In the genomic region with DNA sequence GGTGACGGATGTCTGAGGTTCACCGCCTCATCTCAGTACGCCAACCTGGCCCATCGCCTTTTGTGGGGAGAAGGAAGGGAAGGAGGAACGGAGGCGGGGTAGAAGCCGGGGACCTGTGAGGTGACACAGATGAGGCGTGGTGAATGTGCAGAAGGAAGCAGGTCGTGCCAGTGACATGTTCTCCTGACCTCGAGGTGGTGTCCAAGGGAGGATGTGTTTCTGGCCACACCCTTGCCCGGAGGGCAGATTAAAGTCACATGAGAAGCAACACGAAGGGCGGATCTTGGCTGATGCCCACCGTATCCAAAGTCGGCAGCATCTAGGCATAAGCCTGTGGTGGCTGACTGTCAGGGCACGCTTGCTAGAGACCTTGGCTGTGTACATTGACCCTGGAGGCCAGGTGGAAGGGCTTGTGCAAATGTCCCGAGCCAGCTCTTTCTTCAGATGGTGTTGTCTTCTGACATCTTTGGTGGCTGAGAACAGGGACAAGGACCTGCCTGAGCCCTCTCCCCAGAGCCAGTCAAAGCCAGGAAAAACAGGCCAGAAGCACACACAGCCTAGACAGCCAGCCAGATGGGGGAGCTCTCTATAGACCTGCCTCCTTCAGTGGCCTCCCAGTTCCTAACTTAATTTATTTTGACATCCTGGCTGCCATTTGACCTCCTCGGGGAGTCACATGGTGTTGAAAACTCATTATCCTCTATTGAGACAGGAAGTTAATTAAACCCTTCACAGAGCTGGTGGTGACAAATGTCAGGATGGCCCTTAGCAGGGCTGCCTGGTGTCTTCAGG, we compare ENCODE assay signal across 12 mouse cellular contexts. TPM values are rescaled to one million over a fixed set of nuclear protein-coding genes. Genes with fewer than 3 reads are reported as not detected.
DNase-seq lines count a peak whose midpoint lies in the region; ATAC-seq lines count a peak whose summit lies in the region.
"Had no signal": no experiment of that assay in that cellular context is flagged by ENCODE, and none has a peak within 500 bp of the region (broad histone marks: within the 10 kb centered on the region; RNA-seq: fewer than 3 reads in every experiment).

No protein-coding gene starts in this region.

- ATAC-seq in midbrain, embryonic 14.5 days (ENCODE audit: low FRiP score, low TSS enrichment), result no peak
- no peak for ATAC-seq in midbrain, embryonic 16.5 days
- peak; percentile 23 for ATAC-seq in erythroblast, adult 5-6 weeks (replicated peaks; ENCODE audit: low FRiP score, poor library complexity, severe bottlenecking)
- ATAC-seq in forebrain, embryonic 11.5 days (replicated peaks; ENCODE audit: low FRiP score), result no peak

- no peaks in the 10 kb centered on the region for H3K36me3 ChIP-seq in midbrain, embryonic 14.5 days (ENCODE audit: control insufficient read depth, insufficient read depth, low read length)
- no peaks in the 10 kb centered on the region for H3K36me3 ChIP-seq in midbrain, embryonic 16.5 days (ENCODE audit: control insufficient read depth, insufficient read depth, low read length)
- H3K36me3 ChIP-seq in forebrain, embryonic 11.5 days (ENCODE audit: control insufficient read depth, insufficient read depth, low read length), result no peaks in the 10 kb centered on the region
- H3K36me3 ChIP-seq: G1E; heart, embryonic 15.5 days; stomach, embryonic 15.5 days had no signal

- no peaks in the 10 kb centered on the region for H3K9me3 ChIP-seq in midbrain, embryonic 14.5 days (ENCODE audit: control insufficient read depth, low read length)
- no peaks in the 10 kb centered on the region for H3K9me3 ChIP-seq in midbrain, embryonic 16.5 days (replicated peaks; ENCODE audit: control insufficient read depth, low read length, poor library complexity, severe bottlenecking)
- no peaks in the 10 kb centered on the region for H3K9me3 ChIP-seq in forebrain, embryonic 11.5 days (ENCODE audit: control insufficient read depth, low read length)
- H3K9me3 ChIP-seq: G1E; heart, embryonic 15.5 days; stomach, embryonic 15.5 days had no signal

- WGBS in midbrain, embryonic 14.5 days, result 83% methylated on average over 18 of the region's 18 CpGs
- WGBS in midbrain, embryonic 16.5 days, result 80% methylated on average over 18 of the region's 18 CpGs
- 82% methylated on average over 18 of the region's 18 CpGs for WGBS in forebrain, embryonic 11.5 days

- peaks cover 3% of the 10 kb centered on the region; the same call in 1 of the 2 replicates for H3K4me1 ChIP-seq in midbrain, embryonic 14.5 days (ENCODE audit: control insufficient read depth, insufficient read depth, low read length)
- H3K4me1 ChIP-seq in midbrain, embryonic 16.5 days (ENCODE audit: control insufficient read depth, insufficient read depth, low read length), result 0 out of 2 replicates have a peak, but pooled peaks cover under 1% of the 10 kb centered on the region
- H3K4me1 ChIP-seq in forebrain, embryonic 11.5 days (replicated peaks; ENCODE audit: control insufficient read depth, insufficient read depth, low read length), result peaks cover 7% of the 10 kb centered on the region

- intact Hi-C loops in heart, postnatal 14 days (cut with DNase I), result no loop called here

- H3K27ac ChIP-seq in midbrain, embryonic 14.5 days (replicated peaks; ENCODE audit: low read depth, low read length), result no peak overlapping the region
- no peak overlapping the region for H3K27ac ChIP-seq in midbrain, embryonic 16.5 days (ENCODE audit: low read length)
- H3K27ac ChIP-seq in forebrain, embryonic 11.5 days (ENCODE audit: low read depth, low read length), result no peak overlapping the region
- H3K27ac ChIP-seq: heart, embryonic 15.5 days; macrophage; stomach, embryonic 15.5 days had no signal

- no peak overlapping the region for H3K4me2 ChIP-seq in midbrain, embryonic 14.5 days (ENCODE audit: low read length)
- H3K4me2 ChIP-seq in midbrain, embryonic 16.5 days (ENCODE audit: low read length), result no peak overlapping the region
- H3K4me2 ChIP-seq in forebrain, embryonic 11.5 days (ENCODE audit: low read depth, low read length, severe bottlenecking), result no peak overlapping the region
- H3K4me2 ChIP-seq: heart, embryonic 15.5 days; stomach, embryonic 15.5 days had no signal

- no peaks in the 10 kb centered on the region for H3K27me3 ChIP-seq in midbrain, embryonic 14.5 days (ENCODE audit: control insufficient read depth, insufficient read depth, low read length)
- no peaks in the 10 kb centered on the region for H3K27me3 ChIP-seq in midbrain, embryonic 16.5 days (ENCODE audit: control insufficient read depth, insufficient read depth, low read depth, low read length)
- peaks cover under 1% of the 10 kb centered on the region; the same call in 1 of the 2 replicates for H3K27me3 ChIP-seq in forebrain, embryonic 11.5 days (ENCODE audit: control insufficient read depth, insufficient read depth, low read length)
- H3K27me3 ChIP-seq: stomach, embryonic 15.5 days had no signal

- no peak overlapping the region for H3K9ac ChIP-seq in midbrain, embryonic 14.5 days (replicated peaks; ENCODE audit: low read length)
- H3K9ac ChIP-seq in midbrain, embryonic 16.5 days (ENCODE audit: low read depth, low read length), result no peak overlapping the region; the same call in 1 of the 2 replicates
- H3K9ac ChIP-seq in forebrain, embryonic 11.5 days (ENCODE audit: low read length), result no peak overlapping the region
- H3K9ac ChIP-seq: heart, embryonic 15.5 days; stomach, embryonic 15.5 days had no signal

- DNase-seq in heart, adult 8-10 months (ENCODE audit: low spot score), result peak; percentile 28
- no peak for DNase-seq in heart, postnatal 14 days
- peak; percentile 55 for DNase-seq in midbrain, embryonic 14.5 days
- DNase-seq in retina, postnatal 1 day, result peak; percentile 83
- no peak for DNase-seq in forebrain, embryonic 11.5 days (ENCODE audit: low spot score)
- DNase-seq in layer of hippocampus, postnatal 10 days (ENCODE audit: low spot score in 2 of 2), result no peak

- no peak overlapping the region for H3K4me3 ChIP-seq in midbrain, embryonic 14.5 days (replicated peaks; ENCODE audit: low read depth, low read length)
- no peak overlapping the region for H3K4me3 ChIP-seq in midbrain, embryonic 16.5 days (ENCODE audit: low read depth, low read length)
- no peak overlapping the region for H3K4me3 ChIP-seq in forebrain, embryonic 11.5 days (ENCODE audit: low read depth, low read length)
- H3K4me3 ChIP-seq: heart, embryonic 15.5 days; stomach, embryonic 15.5 days had no signal

RNA-seq across cellular contexts. Expression of a gene that starts 4.5 kb away (rescaled TPM):
- 10 to 100 TPM; 18.1 to 23.2 (median 21.3) TPM for total RNA-seq in heart, adult 8-10 months (2022)
- 10 to 100 TPM; 25.5 to 26.9 TPM for total RNA-seq in heart, postnatal 14 days (2021)
- 2.3 TPM in 2 replicates for polyA plus RNA-seq in midbrain, embryonic 14.5 days (2014; fragmentation: Nextera tagmentation; extraction: Ambion mirVana)
- 0.77 and 1.2 TPM in 2 replicates for polyA plus RNA-seq in midbrain, embryonic 16.5 days (2015; fragmentation: Nextera tagmentation; extraction: Ambion mirVana)
- 54.2 and 55.4 TPM in 2 replicates for total RNA-seq in erythroblast, adult 5-6 weeks (2015; ENCODE audit: low replicate concordance)
- 196 and 459 TPM in 2 replicates for total RNA-seq in erythroblast, adult 5-6 weeks (2017; ENCODE audit: low replicate concordance)
- polyA plus RNA-seq in forebrain, embryonic 11.5 days (2014; fragmentation: Nextera tagmentation; extraction: Ambion mirVana), result 1.4 and 2.1 TPM in 2 replicates
- total RNA-seq in layer of hippocampus, postnatal 10 days (2021), result 10 to 100 TPM; 25.7 to 27.2 TPM

Comparison
In these comparisons a context has a peak if more than half of its experiments do, and no peak if none do; other contexts are left out.
1. DNase-seq: peak in heart, adult 8-10 months (single experiment), midbrain, embryonic 14.5 days (single experiment) and retina, postnatal 1 day (single experiment); none in heart, postnatal 14 days (0 of 2), forebrain, embryonic 11.5 days (single experiment) and layer of hippocampus, postnatal 10 days (0 of 2).